Mouse (Mus musculus) cortical plate, adult 2 months (tissue): ENCODE data around the gene Rbl1.

Experiments used
- CTCF ChIP-seq: fragments of 200-500 bp; IDR thresholded peaks from 2 replicates; pipeline ENCODE4 v1.5.1; 2011; ENCODE audit warnings: mild to moderate bottlenecking, control low read depth, low read length; ENCODE audit not compliant: insufficient read depth; ENCODE audit errors: extremely low read depth
- POLR2A ChIP-seq: fragments of 200-500 bp; IDR thresholded peaks from 2 replicates; pipeline ENCODE4 v1.6.1; 2011; ENCODE audit warnings: mild to moderate bottlenecking, low read length, control low read depth; ENCODE audit not compliant: insufficient read depth; ENCODE audit errors: extremely low read depth

- TF ChIP-seq CTCF (no peak), POLR2A (no peak)
Observed at GRCm38 (mm10) chr2:157099532-157100318, 104.6 kb downstream of the Rbl1 start.
